Comparison of ENCODE assay signal across 8 mouse cellular contexts in genomic region chr2:29194547-29195463, GRCm38 (mm10). TPM values are rescaled to one million over a fixed set of nuclear protein-coding genes. Genes with fewer than 3 reads are reported as not detected.
DNase-seq lines count a peak whose midpoint lies in the region; ATAC-seq lines count a peak whose summit lies in the region.

No protein-coding gene starts in this region.

- peaks cover 8% of the 10 kb centered on the region for H3K4me1 ChIP-seq in hindbrain, embryonic 14.5 days (replicated peaks; ENCODE audit: control insufficient read depth, insufficient read depth, low read length)

- peak overlapping the region; percentile 45 for H3K4me3 ChIP-seq in hindbrain, embryonic 14.5 days (replicated peaks; ENCODE audit: low read length)

- H3K9me3 ChIP-seq in hindbrain, embryonic 14.5 days (ENCODE audit: control insufficient read depth, low read length) = no peaks in the 10 kb centered on the region

- ATAC-seq in hindbrain, embryonic 14.5 days (ENCODE audit: low FRiP score) = peak; percentile 41; the same call in 1 of the 2 replicates
- peak; percentile 55 for ATAC-seq in megakaryocyte, adult 5-6 weeks (ENCODE audit: poor library complexity, severe bottlenecking)

- H3K36me3 ChIP-seq in hindbrain, embryonic 14.5 days (replicated peaks; ENCODE audit: control insufficient read depth, insufficient read depth) = no peaks in the 10 kb centered on the region

- no peak overlapping the region for H3K27ac ChIP-seq in hindbrain, embryonic 14.5 days

- WGBS in hindbrain, embryonic 14.5 days = 1% methylated on average over 60 of the region's 61 CpGs

- 0 out of 2 replicates have a peak, but pooled peaks cover 18% of the 10 kb centered on the region for H3K27me3 ChIP-seq in hindbrain, embryonic 14.5 days (ENCODE audit: control insufficient read depth, insufficient read depth, low read length)

- H3K9ac ChIP-seq in hindbrain, embryonic 14.5 days = peak overlapping the region; percentile 58

- H3K4me2 ChIP-seq in hindbrain, embryonic 14.5 days (replicated peaks) = peak overlapping the region; percentile 94

- peak; percentile 58 for DNase-seq in R1 (ENCODE audit: low read depth, low spot score)
- DNase-seq in cerebellum, adult 9-10 months = peak; percentile 92
- peak; percentile 62 to 63 for DNase-seq in frontal cortex, postnatal 36 days (ENCODE audit: low spot score in 2 of 2)
- DNase-seq in hindbrain, embryonic 14.5 days (ENCODE audit: low spot score) = peak; percentile 84
- DNase-seq in left cerebral cortex, adult 18-20 months (ENCODE audit: low spot score in 2 of 2) = peak; percentile 71 to 83
- peak; percentile 76 for DNase-seq in right cerebral cortex, postnatal 14 days
- DNase-seq in urinary bladder, postnatal 4 days (ENCODE audit: low spot score in 2 of 2) = peak; percentile 64 to 85

RNA-seq across cellular contexts. Expression of gene Ntng2, which starts 58.0 kb away (rescaled TPM):
- polyA plus RNA-seq in hindbrain, embryonic 14.5 days (2014; fragmentation: Nextera tagmentation; extraction: Ambion mirVana) = 2.9 and 3.9 TPM in 2 replicates
- 10 to 100 TPM; 77.9 to 80.7 TPM for total RNA-seq in left cerebral cortex, adult 18-20 months (2021)
- total RNA-seq in megakaryocyte, adult 5-6 weeks (2015) = 22.2 and 24.6 TPM in 2 replicates
- total RNA-seq in megakaryocyte, adult 5-6 weeks (2017) = 8.4 and 22.8 TPM in 2 replicates
